8 mouse cellular contexts compared by ENCODE assay signal in genomic region chr17:36947051-36947819, GRCm38 (mm10). TPM values are rescaled to one million over a fixed set of nuclear protein-coding genes. Genes with fewer than 3 reads are reported as not detected.
A peak's percentile ranks its signal among the peaks of the same experiment; 100 is the strongest.
DNase-seq lines count a peak whose midpoint lies in the region; ATAC-seq and TF ChIP-seq lines count a peak whose summit lies in the region.

No protein-coding gene starts in this region.

- peak overlapping the region; percentile 71; the same call in 1 of the 2 replicates for H3K27ac ChIP-seq in ES-Bruce4 (ENCODE audit: insufficient read depth, low read length)
- H3K27ac ChIP-seq in embryonic facial prominence, embryonic 13.5 days = no peak overlapping the region; the same call in 1 of the 2 replicates
- no peak overlapping the region for H3K27ac ChIP-seq in heart, embryonic 11.5 days (ENCODE audit: low read depth, low read length)
- H3K27ac ChIP-seq in kidney, embryonic 14.5 days (ENCODE audit: low read depth, low read length) = no peak overlapping the region
- H3K27ac ChIP-seq in liver, embryonic 13.5 days = no peak overlapping the region
- peak overlapping the region; percentile 78 for H3K27ac ChIP-seq in neural tube, embryonic 14.5 days (ENCODE audit: low read depth, low read length)

- H3K36me3 ChIP-seq in ES-Bruce4 (ENCODE audit: control insufficient read depth, insufficient read depth, low read length, poor library complexity, severe bottlenecking) = peaks cover 12% of the 10 kb centered on the region
- H3K36me3 ChIP-seq in embryonic facial prominence, embryonic 13.5 days = peaks cover 17% of the 10 kb centered on the region
- peaks cover 6% of the 10 kb centered on the region for H3K36me3 ChIP-seq in heart, embryonic 11.5 days (ENCODE audit: control insufficient read depth, insufficient read depth, low read length)
- peaks cover 8% of the 10 kb centered on the region; the same call in 1 of the 2 replicates for H3K36me3 ChIP-seq in kidney, embryonic 14.5 days (ENCODE audit: control insufficient read depth, insufficient read depth, low read length)
- peaks cover 15% of the 10 kb centered on the region for H3K36me3 ChIP-seq in liver, embryonic 13.5 days
- H3K36me3 ChIP-seq in neural tube, embryonic 14.5 days (ENCODE audit: control insufficient read depth, insufficient read depth, low read length) = peaks cover 6% of the 10 kb centered on the region; the same call in 1 of the 2 replicates

- peak overlapping the region; percentile 97 for H3K4me2 ChIP-seq in embryonic facial prominence, embryonic 13.5 days
- H3K4me2 ChIP-seq in heart, embryonic 11.5 days = peak overlapping the region; percentile 76
- H3K4me2 ChIP-seq in kidney, embryonic 14.5 days (replicated peaks; ENCODE audit: low read depth, low read length) = peak overlapping the region; percentile 96
- H3K4me2 ChIP-seq in liver, embryonic 13.5 days = peak overlapping the region; percentile 69
- peak overlapping the region; percentile 94 for H3K4me2 ChIP-seq in neural tube, embryonic 14.5 days (ENCODE audit: low read depth, low read length)

- DNase-seq in adrenal gland, postnatal 25 days = peak; percentile 75
- no peak for DNase-seq in liver, embryonic 13.5 days

- peak overlapping the region; percentile 87 for H3K4me3 ChIP-seq in ES-Bruce4 (ENCODE audit: low read depth, low read length)
- H3K4me3 ChIP-seq in embryonic facial prominence, embryonic 13.5 days = peak overlapping the region; percentile 57
- peak overlapping the region; percentile 50 for H3K4me3 ChIP-seq in heart, embryonic 11.5 days (ENCODE audit: low read depth, low read length)
- H3K4me3 ChIP-seq in kidney, embryonic 14.5 days (ENCODE audit: low read length) = peak overlapping the region; percentile 47
- peak overlapping the region; percentile 48 for H3K4me3 ChIP-seq in liver, embryonic 13.5 days (replicated peaks)
- peak overlapping the region; percentile 53 for H3K4me3 ChIP-seq in neural tube, embryonic 14.5 days (ENCODE audit: low read depth, low read length)

- TF ChIP-seq EP300 in ES-Bruce4 (IDR thresholded peaks at IDR 0.05; ENCODE audit: insufficient read depth, low read depth, low read length) = 0 out of 2 replicates have a peak, but pooled peaks have one; percentile 16

- 0 out of 2 replicates have a peak, but pooled peaks have one; percentile 26 for ATAC-seq in embryonic facial prominence, embryonic 13.5 days (ENCODE audit: insufficient number of reproducible peaks, insufficient read depth, low FRiP score, low TSS enrichment, low read depth)
- 0 out of 2 replicates have a peak, but pooled peaks have one; percentile 33 for ATAC-seq in heart, embryonic 11.5 days (replicated peaks; ENCODE audit: insufficient number of reproducible peaks, low FRiP score, low TSS enrichment)
- peak; percentile 41 for ATAC-seq in kidney, embryonic 14.5 days (ENCODE audit: low FRiP score, low TSS enrichment)
- no peak for ATAC-seq in liver, embryonic 13.5 days (ENCODE audit: low read depth)
- peak; percentile 54 for ATAC-seq in neural tube, embryonic 14.5 days (ENCODE audit: low read depth)
- no peak for ATAC-seq in activated CD4-positive, CD25-positive, alpha-beta regulatory T cell, adult 4 months

- TF ChIP-seq POLR2A in ES-Bruce4 (IDR thresholded peaks at IDR 0.05; ENCODE audit: insufficient read depth, low read length) = peak; percentile 6

- no peaks in the 10 kb centered on the region for H3K27me3 ChIP-seq in ES-Bruce4 (ENCODE audit: control insufficient read depth, insufficient read depth, low read length, poor library complexity, severe bottlenecking)
- peaks cover 57% of the 10 kb centered on the region for H3K27me3 ChIP-seq in embryonic facial prominence, embryonic 13.5 days
- peaks cover 48% of the 10 kb centered on the region for H3K27me3 ChIP-seq in heart, embryonic 11.5 days (ENCODE audit: control insufficient read depth, insufficient read depth, low read length)
- peaks cover 40% of the 10 kb centered on the region for H3K27me3 ChIP-seq in kidney, embryonic 14.5 days (ENCODE audit: control insufficient read depth, insufficient read depth, low read length)
- peaks cover 72% of the 10 kb centered on the region for H3K27me3 ChIP-seq in liver, embryonic 13.5 days
- H3K27me3 ChIP-seq in neural tube, embryonic 14.5 days (ENCODE audit: control insufficient read depth, insufficient read depth, low read length) = peaks cover 19% of the 10 kb centered on the region

- no peaks in the 10 kb centered on the region for H3K9me3 ChIP-seq in ES-Bruce4 (replicated peaks; ENCODE audit: control insufficient read depth, insufficient read depth, low read length, poor library complexity, severe bottlenecking)
- H3K9me3 ChIP-seq in embryonic facial prominence, embryonic 13.5 days = no peaks in the 10 kb centered on the region
- H3K9me3 ChIP-seq in heart, embryonic 11.5 days (replicated peaks; ENCODE audit: control insufficient read depth, low read length) = no peaks in the 10 kb centered on the region
- H3K9me3 ChIP-seq in kidney, embryonic 14.5 days (ENCODE audit: control insufficient read depth, low read length) = no peaks in the 10 kb centered on the region
- no peaks in the 10 kb centered on the region for H3K9me3 ChIP-seq in liver, embryonic 13.5 days (replicated peaks)
- no peaks in the 10 kb centered on the region for H3K9me3 ChIP-seq in neural tube, embryonic 14.5 days (ENCODE audit: control insufficient read depth, low read length)

- 1% methylated on average over 61 of the region's 62 CpGs for WGBS in embryonic facial prominence, embryonic 13.5 days
- WGBS in heart, embryonic 11.5 days (ENCODE audit: insufficient replicate concordance) = 1% methylated on average over 62 of the region's 62 CpGs
- WGBS in kidney, embryonic 14.5 days = 2% methylated on average over 55 of the region's 62 CpGs
- 1% methylated on average over 62 of the region's 62 CpGs for WGBS in liver, embryonic 13.5 days (ENCODE audit: insufficient replicate concordance)
- WGBS in neural tube, embryonic 14.5 days = 2% methylated on average over 62 of the region's 62 CpGs

- TF ChIP-seq CTCF in ES-Bruce4 (IDR thresholded peaks at IDR 0.05; ENCODE audit: low read depth, low read length) = peak; percentile 19

- peak overlapping the region; percentile 83 for H3K9ac ChIP-seq in ES-Bruce4 (ENCODE audit: low read depth, poor library complexity, severe bottlenecking)
- peak overlapping the region; percentile 80 for H3K9ac ChIP-seq in embryonic facial prominence, embryonic 13.5 days
- H3K9ac ChIP-seq in heart, embryonic 11.5 days (ENCODE audit: low read depth, low read length) = peak overlapping the region; percentile 65; the same call in 1 of the 2 replicates
- peak overlapping the region; percentile 62 for H3K9ac ChIP-seq in kidney, embryonic 14.5 days (ENCODE audit: low read depth, low read length)
- peak overlapping the region; percentile 51 for H3K9ac ChIP-seq in liver, embryonic 13.5 days
- peak overlapping the region; percentile 81 for H3K9ac ChIP-seq in neural tube, embryonic 14.5 days (replicated peaks; ENCODE audit: low read depth, low read length)

- peaks cover 2% of the 10 kb centered on the region for H3K4me1 ChIP-seq in ES-Bruce4 (ENCODE audit: control insufficient read depth, insufficient read depth, low read length)
- H3K4me1 ChIP-seq in embryonic facial prominence, embryonic 13.5 days = peaks cover 34% of the 10 kb centered on the region
- peaks cover 22% of the 10 kb centered on the region; the same call in 1 of the 2 replicates for H3K4me1 ChIP-seq in heart, embryonic 11.5 days (ENCODE audit: control insufficient read depth, insufficient read depth, low read length)
- H3K4me1 ChIP-seq in kidney, embryonic 14.5 days (ENCODE audit: control insufficient read depth, insufficient read depth, low read length) = peaks cover 11% of the 10 kb centered on the region
- peaks cover 30% of the 10 kb centered on the region for H3K4me1 ChIP-seq in liver, embryonic 13.5 days (replicated peaks)
- H3K4me1 ChIP-seq in neural tube, embryonic 14.5 days (ENCODE audit: control insufficient read depth, insufficient read depth, low read length) = peaks cover 16% of the 10 kb centered on the region; the same call in 1 of the 2 replicates

RNA-seq across cellular contexts. Expression of gene Ppp1r11, which starts 4.3 kb away (rescaled TPM):
- polyA plus RNA-seq in ES-Bruce4 (2011; ENCODE audit: insufficient read depth, insufficient read length, low read depth, missing spikeins) = 67.3 and 68.8 TPM in 2 replicates
- total RNA-seq in adrenal gland, postnatal 25 days (2021) = 78.7 and 85.4 TPM in 2 replicates
- polyA plus RNA-seq in embryonic facial prominence, embryonic 13.5 days (2015; fragmentation: Nextera tagmentation; extraction: Ambion mirVana) = 118 and 130 TPM in 2 replicates
- polyA plus RNA-seq in heart, embryonic 11.5 days (2014; fragmentation: Nextera tagmentation; extraction: Ambion mirVana) = 97.4 and 105 TPM in 2 replicates
- 125 and 163 TPM in 2 replicates for polyA plus RNA-seq in kidney, embryonic 14.5 days (2014; fragmentation: Nextera tagmentation; extraction: Ambion mirVana)
- 38.7 and 40.1 TPM in 2 replicates for polyA plus RNA-seq in liver, embryonic 13.5 days (2015; fragmentation: Nextera tagmentation; extraction: Ambion mirVana)
- 174 and 195 TPM in 2 replicates for polyA plus RNA-seq in neural tube, embryonic 14.5 days (2014; fragmentation: Nextera tagmentation; extraction: Ambion mirVana)
- polyA plus RNA-seq in activated CD4-positive, CD25-positive, alpha-beta regulatory T cell, adult 4 months (2017; shearing (Covaris generic)) = 100 to 1,000 TPM; 190 to 210 TPM

RNA-seq across cellular contexts. Expression of gene Rnf39, which starts 4.5 kb away (rescaled TPM):
- 0.88 and 2.5 TPM in 2 replicates for polyA plus RNA-seq in ES-Bruce4 (2011; ENCODE audit: insufficient read depth, insufficient read length, low read depth, missing spikeins)
- 0.85 TPM in 1 of 2 replicates, not detected in the other for total RNA-seq in adrenal gland, postnatal 25 days (2021)
- polyA plus RNA-seq in embryonic facial prominence, embryonic 13.5 days (2015; fragmentation: Nextera tagmentation; extraction: Ambion mirVana) = 0.35 and 0.39 TPM in 2 replicates
- 0.10 and 0.17 TPM in 2 replicates for polyA plus RNA-seq in heart, embryonic 11.5 days (2014; fragmentation: Nextera tagmentation; extraction: Ambion mirVana)
- polyA plus RNA-seq in kidney, embryonic 14.5 days (2014; fragmentation: Nextera tagmentation; extraction: Ambion mirVana) = 0.22 and 0.37 TPM in 2 replicates
- polyA plus RNA-seq in liver, embryonic 13.5 days (2015; fragmentation: Nextera tagmentation; extraction: Ambion mirVana) = not detected in 2 replicates
- 1.0 and 2.0 TPM in 2 replicates for polyA plus RNA-seq in neural tube, embryonic 14.5 days (2014; fragmentation: Nextera tagmentation; extraction: Ambion mirVana)
- polyA plus RNA-seq in activated CD4-positive, CD25-positive, alpha-beta regulatory T cell, adult 4 months (2017; shearing (Covaris generic)) = not detected

RNA-seq across cellular contexts. Expression of gene Znrd1, which starts 11.1 kb away (rescaled TPM):
- 71.7 and 79.6 TPM in 2 replicates for polyA plus RNA-seq in ES-Bruce4 (2011; ENCODE audit: insufficient read depth, insufficient read length, low read depth, missing spikeins)
- 33.8 and 41.3 TPM in 2 replicates for total RNA-seq in adrenal gland, postnatal 25 days (2021)
- 106 and 115 TPM in 2 replicates for polyA plus RNA-seq in embryonic facial prominence, embryonic 13.5 days (2015; fragmentation: Nextera tagmentation; extraction: Ambion mirVana)
- polyA plus RNA-seq in heart, embryonic 11.5 days (2014; fragmentation: Nextera tagmentation; extraction: Ambion mirVana) = 42.9 and 44.1 TPM in 2 replicates
- 97.6 and 130 TPM in 2 replicates for polyA plus RNA-seq in kidney, embryonic 14.5 days (2014; fragmentation: Nextera tagmentation; extraction: Ambion mirVana)
- polyA plus RNA-seq in liver, embryonic 13.5 days (2015; fragmentation: Nextera tagmentation; extraction: Ambion mirVana) = 31.7 and 31.8 TPM in 2 replicates
- polyA plus RNA-seq in neural tube, embryonic 14.5 days (2014; fragmentation: Nextera tagmentation; extraction: Ambion mirVana) = 61.8 and 64.9 TPM in 2 replicates
- 10 to 100 TPM; 72.7 to 81.5 TPM for polyA plus RNA-seq in activated CD4-positive, CD25-positive, alpha-beta regulatory T cell, adult 4 months (2017; shearing (Covaris generic))

RNA-seq across cellular contexts. Expression of gene Znrd1as, which starts 11.2 kb away (rescaled TPM):
- 29.6 and 30.5 TPM in 2 replicates for polyA plus RNA-seq in ES-Bruce4 (2011; ENCODE audit: insufficient read depth, insufficient read length, low read depth, missing spikeins)
- 16.5 and 21.2 TPM in 2 replicates for total RNA-seq in adrenal gland, postnatal 25 days (2021)
- polyA plus RNA-seq in embryonic facial prominence, embryonic 13.5 days (2015; fragmentation: Nextera tagmentation; extraction: Ambion mirVana) = 4.9 and 6.4 TPM in 2 replicates
- polyA plus RNA-seq in heart, embryonic 11.5 days (2014; fragmentation: Nextera tagmentation; extraction: Ambion mirVana) = 7.9 and 8.6 TPM in 2 replicates
- polyA plus RNA-seq in kidney, embryonic 14.5 days (2014; fragmentation: Nextera tagmentation; extraction: Ambion mirVana) = 6.6 and 10.3 TPM in 2 replicates
- 3.5 and 4.8 TPM in 2 replicates for polyA plus RNA-seq in liver, embryonic 13.5 days (2015; fragmentation: Nextera tagmentation; extraction: Ambion mirVana)
- 4.6 and 4.8 TPM in 2 replicates for polyA plus RNA-seq in neural tube, embryonic 14.5 days (2014; fragmentation: Nextera tagmentation; extraction: Ambion mirVana)
- 1 to 10 TPM; 4.9 to 5.4 TPM for polyA plus RNA-seq in activated CD4-positive, CD25-positive, alpha-beta regulatory T cell, adult 4 months (2017; shearing (Covaris generic))

RNA-seq across cellular contexts. Expression of gene 2410137M14Rik, which starts 33.8 kb away (rescaled TPM):
- polyA plus RNA-seq in ES-Bruce4 (2011; ENCODE audit: insufficient read depth, insufficient read length, low read depth, missing spikeins) = 2.9 and 4.7 TPM in 2 replicates
- total RNA-seq in adrenal gland, postnatal 25 days (2021) = not detected in 2 replicates
- polyA plus RNA-seq in embryonic facial prominence, embryonic 13.5 days (2015; fragmentation: Nextera tagmentation; extraction: Ambion mirVana) = not detected in 2 replicates
- polyA plus RNA-seq in heart, embryonic 11.5 days (2014; fragmentation: Nextera tagmentation; extraction: Ambion mirVana) = not detected in 2 replicates
- not detected in 2 replicates for polyA plus RNA-seq in kidney, embryonic 14.5 days (2014; fragmentation: Nextera tagmentation; extraction: Ambion mirVana)
- not detected in 2 replicates for polyA plus RNA-seq in liver, embryonic 13.5 days (2015; fragmentation: Nextera tagmentation; extraction: Ambion mirVana)
- polyA plus RNA-seq in neural tube, embryonic 14.5 days (2014; fragmentation: Nextera tagmentation; extraction: Ambion mirVana) = 0.32 and 0.53 TPM in 2 replicates
- polyA plus RNA-seq in activated CD4-positive, CD25-positive, alpha-beta regulatory T cell, adult 4 months (2017; shearing (Covaris generic)) = not detected

Comparison
In these comparisons a context has a peak if more than half of its experiments do, and no peak if none do; other contexts are left out.
1. H3K27ac ChIP-seq: peak in ES-Bruce4 (single experiment) and neural tube, embryonic 14.5 days (single experiment); none in embryonic facial prominence, embryonic 13.5 days (single experiment), heart, embryonic 11.5 days (single experiment), kidney, embryonic 14.5 days (single experiment) and liver, embryonic 13.5 days (single experiment).
2. ATAC-seq: peak in embryonic facial prominence, embryonic 13.5 days (single experiment), heart, embryonic 11.5 days (single experiment), kidney, embryonic 14.5 days (single experiment) and neural tube, embryonic 14.5 days (single experiment); none in liver, embryonic 13.5 days (single experiment) and activated CD4-positive, CD25-positive, alpha-beta regulatory T cell, adult 4 months (single experiment).
3. Peak in every context shown above with its lines, with median percentiles within 50 percentile points of each other: H3K4me3 ChIP-seq, H3K9ac ChIP-seq and H3K4me2 ChIP-seq.